Mouse (Mus musculus) megakaryocyte, embryonic 14.5 days (primary cell): ENCODE measurements around the gene Slc29a4.

ENCODE experiments used
- FLI1 ChIP-seq: IDR thresholded peaks from 2 replicates; pipeline ENCODE4 v1.6.1; 2012; ENCODE audit warnings: low read length, inconsistent platforms, mixed read lengths
- GATA1 ChIP-seq: IDR thresholded peaks from 3 replicates; pipeline ENCODE4 v1.6.1; 2012; ENCODE audit warnings: mixed read lengths, low read length, inconsistent platforms, borderline replicate concordance

DNA sequence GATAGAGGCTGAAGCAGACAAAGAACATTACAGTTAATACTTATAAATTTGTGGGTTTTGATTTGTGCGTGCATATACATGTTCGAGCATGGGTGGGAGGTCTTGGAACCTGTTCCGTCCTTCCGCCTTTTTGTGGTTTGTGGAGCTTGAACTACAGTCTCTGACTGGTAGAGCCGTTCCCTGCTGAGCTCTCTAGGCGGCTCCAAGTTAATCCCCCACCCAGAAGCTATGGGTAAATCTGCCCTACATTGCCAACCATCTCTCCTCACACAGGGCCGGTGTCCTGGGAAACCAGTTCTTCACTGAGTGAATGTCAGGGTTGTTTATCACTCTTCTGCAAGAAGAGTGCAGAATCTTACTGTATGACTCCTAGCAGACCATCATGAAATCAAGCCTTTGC, 44.1 kb upstream of the Slc29a4 start:
- TF ChIP-seq GATA1 (no peak), FLI1 (no peak)
